Mouse (Mus musculus): ENCODE data around the gene Csrp1. TPM values are rescaled to one million over a fixed set of nuclear protein-coding genes. Genes with fewer than 3 reads are reported as not detected.

Csrp1 gene
- polyA plus RNA-seq, 1 experiment from 2014 or later: 65.6 TPM

DNA sequence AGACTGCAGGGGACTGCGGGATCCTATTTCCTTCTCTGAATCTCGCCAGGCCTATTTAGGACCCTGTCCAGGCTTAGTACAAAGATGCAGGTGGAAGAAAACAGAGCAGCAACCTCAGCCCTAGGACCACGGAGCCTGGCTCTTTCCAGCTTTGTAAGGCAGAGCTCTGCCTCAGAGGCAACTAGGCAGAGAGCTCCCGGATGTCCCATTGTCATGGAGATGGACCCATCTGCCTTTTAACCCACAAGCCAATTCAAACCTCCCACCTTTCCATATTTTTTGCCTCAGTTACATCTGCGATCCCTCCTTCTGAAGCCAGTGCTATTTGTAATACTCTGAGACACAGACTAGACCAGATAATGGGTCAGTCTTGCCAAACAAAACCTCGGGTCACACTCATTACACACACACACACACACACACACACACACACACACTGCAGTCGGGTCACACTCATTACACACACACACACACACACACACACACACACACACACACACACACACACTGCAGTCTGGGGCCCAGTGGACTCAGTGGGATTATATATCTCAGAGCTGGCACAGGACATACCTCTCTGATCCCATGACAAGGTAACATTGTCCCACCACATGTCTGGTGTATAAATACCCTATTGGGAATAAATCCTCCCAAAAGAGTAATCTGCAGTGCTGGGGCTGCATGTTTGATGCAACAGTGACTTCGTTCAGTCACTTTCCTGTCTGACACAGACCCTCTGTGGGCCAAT lies 42.8 kb upstream of the Csrp1 start:
- peaks cover 12% of the 10 kb centered on the region for H3K4me1 ChIP-seq (replicated peaks; ENCODE audit: control insufficient read depth, insufficient read depth, low read length)
- H3K9ac ChIP-seq (ENCODE audit: low read depth, low read length): no peak overlapping the region
- ATAC-seq (replicated peaks; ENCODE audit: low FRiP score) (no peak), DNase-seq (ENCODE audit: low spot score) (no peak)
- no peaks in the 10 kb centered on the region for H3K9me3 ChIP-seq (ENCODE audit: control insufficient read depth, low read length)
- H3K36me3 ChIP-seq (ENCODE audit: control insufficient read depth, insufficient read depth, low read length): no peaks in the 10 kb centered on the region
- no peak overlapping the region for H3K4me2 ChIP-seq
- WGBS: 66% methylated on average over 8 of the region's 8 CpGs
- no peak overlapping the region for H3K27ac ChIP-seq (ENCODE audit: low read depth, low read length)
- H3K4me3 ChIP-seq (ENCODE audit: low read depth, low read length): no peak overlapping the region
- H3K27me3 ChIP-seq (replicated peaks; ENCODE audit: control insufficient read depth, insufficient read depth, low read length): no peaks in the 10 kb centered on the region

DNA sequence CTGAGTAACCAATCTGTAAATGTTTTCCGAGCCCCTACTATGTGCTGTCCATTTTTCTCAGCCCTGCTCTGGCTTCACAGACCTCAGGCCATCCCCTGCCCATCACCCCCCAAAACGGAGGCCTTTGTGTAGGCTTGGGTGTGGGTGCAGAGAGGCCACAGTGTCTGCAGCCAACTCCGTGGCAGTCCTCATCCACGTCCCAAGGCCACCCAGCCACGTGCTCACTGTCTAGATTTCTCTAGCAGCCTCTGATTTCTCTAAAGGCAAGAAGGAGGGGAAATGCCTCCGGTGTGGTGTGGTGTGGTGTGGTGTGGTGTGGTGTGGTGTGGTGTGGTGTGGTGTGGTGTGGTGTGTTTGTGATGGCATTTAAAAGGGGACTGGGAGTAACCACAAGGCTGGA lies 41.7 kb upstream of the Csrp1 start:
- no peak for DNase-seq (ENCODE audit: low spot score)
- peaks cover 12% of the 10 kb centered on the region for H3K4me1 ChIP-seq (replicated peaks; ENCODE audit: control insufficient read depth, insufficient read depth, low read length)
- H3K36me3 ChIP-seq (ENCODE audit: control insufficient read depth, insufficient read depth, low read length): no peaks in the 10 kb centered on the region
- WGBS: 69% methylated on average over 6 of the region's 6 CpGs
- H3K4me3 ChIP-seq (ENCODE audit: low read depth, low read length): no peak overlapping the region
- no peak overlapping the region for H3K4me2 ChIP-seq
- no peak for ATAC-seq (replicated peaks; ENCODE audit: low FRiP score)
- no peaks in the 10 kb centered on the region for H3K27me3 ChIP-seq (replicated peaks; ENCODE audit: control insufficient read depth, insufficient read depth, low read length)
- no peak overlapping the region for H3K27ac ChIP-seq (ENCODE audit: low read depth, low read length)
- H3K9me3 ChIP-seq (ENCODE audit: control insufficient read depth, low read length): no peaks in the 10 kb centered on the region
- no peak overlapping the region for H3K9ac ChIP-seq (ENCODE audit: low read depth, low read length)

DNA sequence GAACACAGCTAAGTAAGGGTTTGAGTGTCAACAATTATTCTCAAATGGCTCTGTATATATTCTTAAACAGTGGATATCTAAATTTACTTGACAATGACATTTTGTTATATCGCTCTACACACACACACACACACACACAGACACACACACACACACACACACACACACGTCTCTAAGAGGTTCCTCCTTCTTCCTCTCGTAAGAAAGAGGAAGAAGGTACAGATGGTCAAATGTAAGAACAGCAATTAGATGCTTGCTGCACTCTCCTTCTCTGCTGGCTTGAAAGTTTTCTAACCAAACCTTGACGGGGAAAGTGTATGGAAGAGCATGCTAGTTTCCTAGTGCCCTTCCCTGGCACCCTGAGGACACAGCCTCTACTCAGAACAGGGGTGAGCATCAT lies 39.1 kb upstream of the Csrp1 start:
- Histone ChIP-seq H3K9me3 (ENCODE audit: control insufficient read depth, low read length) (no peaks in the 10 kb centered on the region), H3K4me3 (ENCODE audit: low read depth, low read length) (no peak overlapping the region), H3K4me1 (replicated peaks; ENCODE audit: control insufficient read depth, insufficient read depth, low read length) (peaks cover 11% of the 10 kb centered on the region), H3K4me2 (no peak overlapping the region), H3K9ac (ENCODE audit: low read depth, low read length) (no peak overlapping the region), H3K36me3 (ENCODE audit: control insufficient read depth, insufficient read depth, low read length) (no peaks in the 10 kb centered on the region), H3K27me3 (replicated peaks; ENCODE audit: control insufficient read depth, insufficient read depth, low read length) (0 out of 2 replicates have a peak, but pooled peaks cover under 1% of the 10 kb centered on the region), H3K27ac (ENCODE audit: low read depth, low read length) (no peak overlapping the region)
- no peak for DNase-seq (ENCODE audit: low spot score)
- ATAC-seq (replicated peaks; ENCODE audit: low FRiP score): no peak
- WGBS: 33% methylated on average over 4 of the region's 4 CpGs

DNA sequence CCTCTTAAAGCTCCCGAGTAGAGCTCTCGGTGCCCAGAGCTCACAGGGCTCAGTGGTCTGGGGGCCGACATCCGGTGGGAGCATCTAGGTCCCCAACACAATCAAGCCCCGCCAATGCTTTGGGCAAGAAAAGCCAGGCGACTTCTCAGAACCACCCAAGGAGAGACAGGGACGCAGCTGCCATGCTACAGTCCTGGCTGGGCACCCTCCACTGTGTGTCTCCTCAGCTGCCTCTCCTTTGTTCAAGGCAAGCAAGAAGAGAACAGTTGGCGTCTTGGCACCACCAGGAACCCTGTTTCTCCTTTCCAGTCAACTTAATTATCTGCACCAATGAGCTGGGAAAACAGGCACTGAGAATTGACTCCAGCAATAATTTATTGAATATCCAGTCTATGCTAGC lies 38.7 kb upstream of the Csrp1 start:
- no peak for ATAC-seq (replicated peaks; ENCODE audit: low FRiP score)
- H3K4me3 ChIP-seq (ENCODE audit: low read depth, low read length): no peak overlapping the region
- H3K36me3 ChIP-seq (ENCODE audit: control insufficient read depth, insufficient read depth, low read length): no peaks in the 10 kb centered on the region
- H3K27ac ChIP-seq (ENCODE audit: low read depth, low read length): no peak overlapping the region
- no peaks in the 10 kb centered on the region for H3K9me3 ChIP-seq (ENCODE audit: control insufficient read depth, low read length)
- WGBS: 64% methylated on average over 8 of the region's 8 CpGs
- no peak overlapping the region for H3K4me2 ChIP-seq
- peaks cover 8% of the 10 kb centered on the region for H3K4me1 ChIP-seq (replicated peaks; ENCODE audit: control insufficient read depth, insufficient read depth, low read length)
- H3K27me3 ChIP-seq (replicated peaks; ENCODE audit: control insufficient read depth, insufficient read depth, low read length): peaks cover 2% of the 10 kb centered on the region; the same call in 1 of the 2 replicates
- H3K9ac ChIP-seq (ENCODE audit: low read depth, low read length): no peak overlapping the region
- no peak for DNase-seq (ENCODE audit: low spot score)

DNA sequence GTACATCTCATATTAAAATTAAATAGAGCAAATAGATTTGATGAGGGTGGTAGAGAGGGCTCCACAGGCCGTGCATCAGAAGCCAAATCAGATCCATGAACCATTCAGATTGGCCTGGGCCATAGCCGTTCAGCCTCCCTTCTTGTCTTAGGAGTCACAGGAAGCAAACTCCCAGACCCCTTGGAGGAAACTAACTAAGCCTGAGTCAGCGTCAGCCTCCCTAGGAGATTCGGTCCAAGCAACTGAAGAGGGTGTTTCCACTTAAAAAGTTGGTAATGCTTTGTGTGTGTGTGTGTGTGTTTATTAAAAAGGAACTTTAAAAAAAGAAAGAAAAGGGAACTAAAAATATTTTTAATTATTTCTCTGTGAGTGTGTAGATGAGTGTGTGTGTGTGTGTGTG lies 35.0 kb upstream of the Csrp1 start:
- H3K9ac ChIP-seq (ENCODE audit: low read depth, low read length): no peak overlapping the region
- DNase-seq (ENCODE audit: low spot score) (no peak), ATAC-seq (replicated peaks; ENCODE audit: low FRiP score) (no peak)
- peaks cover 26% of the 10 kb centered on the region for H3K27me3 ChIP-seq (replicated peaks; ENCODE audit: control insufficient read depth, insufficient read depth, low read length)
- H3K36me3 ChIP-seq (ENCODE audit: control insufficient read depth, insufficient read depth, low read length): no peaks in the 10 kb centered on the region
- no peaks in the 10 kb centered on the region for H3K9me3 ChIP-seq (ENCODE audit: control insufficient read depth, low read length)
- peaks cover 21% of the 10 kb centered on the region for H3K4me1 ChIP-seq (replicated peaks; ENCODE audit: control insufficient read depth, insufficient read depth, low read length)
- H3K4me2 ChIP-seq: no peak overlapping the region
- 46% methylated on average over 4 of the region's 4 CpGs for WGBS
- no peak overlapping the region for H3K27ac ChIP-seq (ENCODE audit: low read depth, low read length)
- no peak overlapping the region for H3K4me3 ChIP-seq (ENCODE audit: low read depth, low read length)

DNA sequence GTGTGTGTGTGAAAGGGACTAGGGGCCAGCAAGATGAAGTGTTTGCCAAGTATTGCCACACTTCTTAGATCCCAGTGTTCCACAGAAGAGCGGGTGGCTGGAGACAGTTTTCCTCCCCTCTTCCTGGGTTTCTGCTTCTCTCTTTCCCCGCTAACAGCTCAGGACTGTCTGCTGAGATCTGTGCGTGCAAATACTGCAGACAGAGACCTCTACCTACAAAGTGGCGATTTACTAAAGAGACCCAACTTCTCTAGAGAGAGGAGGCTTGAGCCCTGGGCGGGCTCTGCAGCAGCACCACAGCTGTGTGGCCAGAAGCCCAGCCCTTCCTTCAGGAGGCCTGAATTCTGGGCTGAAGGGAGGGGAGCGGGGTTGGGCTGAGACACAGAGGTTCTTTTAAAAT lies 34.5 kb upstream of the Csrp1 start:
- ATAC-seq (replicated peaks; ENCODE audit: low FRiP score) (no peak), DNase-seq (ENCODE audit: low spot score) (no peak)
- no peak overlapping the region for H3K9ac ChIP-seq (ENCODE audit: low read depth, low read length)
- H3K4me1 ChIP-seq (replicated peaks; ENCODE audit: control insufficient read depth, insufficient read depth, low read length): peaks cover 21% of the 10 kb centered on the region
- 53% methylated on average over 6 of the region's 6 CpGs for WGBS
- H3K4me3 ChIP-seq (ENCODE audit: low read depth, low read length): no peak overlapping the region
- H3K4me2 ChIP-seq: peak overlapping the region; percentile 99
- H3K27me3 ChIP-seq (replicated peaks; ENCODE audit: control insufficient read depth, insufficient read depth, low read length): peaks cover 26% of the 10 kb centered on the region
- H3K9me3 ChIP-seq (ENCODE audit: control insufficient read depth, low read length): no peaks in the 10 kb centered on the region
- no peak overlapping the region for H3K27ac ChIP-seq (ENCODE audit: low read depth, low read length)
- H3K36me3 ChIP-seq (ENCODE audit: control insufficient read depth, insufficient read depth, low read length): no peaks in the 10 kb centered on the region

DNA sequence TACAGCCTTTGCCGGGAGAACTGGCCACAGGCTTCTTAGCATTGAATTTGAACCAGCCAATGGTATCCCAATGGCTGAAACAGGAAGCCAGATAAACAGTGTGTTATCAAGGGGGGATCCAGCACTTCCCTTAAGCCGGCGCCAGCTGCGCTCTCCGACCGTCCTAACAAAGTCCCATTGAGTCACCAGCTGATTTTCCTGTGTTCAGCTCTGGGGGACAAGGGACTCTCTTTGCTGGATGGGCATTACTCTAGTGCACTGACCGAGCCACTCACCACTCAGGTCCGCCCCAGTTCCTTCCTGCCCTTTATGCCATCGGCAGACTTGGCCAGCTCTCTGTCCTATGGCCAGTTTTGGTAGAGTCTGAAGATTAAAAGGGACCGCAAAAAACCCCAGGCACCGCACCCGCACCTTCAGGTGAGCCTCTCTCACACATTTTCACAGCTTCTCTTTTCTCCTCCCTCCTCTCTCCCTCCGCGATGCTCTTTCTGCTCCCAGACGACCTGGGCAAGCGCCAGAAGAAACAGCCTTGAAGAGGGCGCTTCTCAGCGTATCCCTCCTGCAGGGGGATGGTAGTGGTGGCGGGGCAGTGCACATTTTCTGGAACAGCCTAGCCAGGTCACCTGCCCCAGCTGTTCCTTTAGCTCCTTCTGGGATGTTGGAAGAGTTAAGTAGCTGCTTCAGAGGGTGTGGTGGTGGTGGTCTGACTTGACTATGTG lies 32.9 kb upstream of the Csrp1 start:
- under 1% methylated on average over 19 of the region's 19 CpGs for WGBS
- DNase-seq (ENCODE audit: low spot score) (peak; percentile 57), ATAC-seq (replicated peaks; ENCODE audit: low FRiP score) (peak; percentile 16; the same call in 1 of the 2 replicates)
- H3K27ac ChIP-seq (ENCODE audit: low read depth, low read length): peak overlapping the region; percentile 48; the same call in 1 of the 2 replicates
- peak overlapping the region; percentile 78 for H3K4me3 ChIP-seq (ENCODE audit: low read depth, low read length)
- H3K9me3 ChIP-seq (ENCODE audit: control insufficient read depth, low read length): no peaks in the 10 kb centered on the region
- peaks cover 26% of the 10 kb centered on the region for H3K27me3 ChIP-seq (replicated peaks; ENCODE audit: control insufficient read depth, insufficient read depth, low read length)
- peaks cover 32% of the 10 kb centered on the region for H3K4me1 ChIP-seq (replicated peaks; ENCODE audit: control insufficient read depth, insufficient read depth, low read length)
- H3K4me2 ChIP-seq: peak overlapping the region; percentile 99
- peak overlapping the region; percentile 72 for H3K9ac ChIP-seq (ENCODE audit: low read depth, low read length)
- H3K36me3 ChIP-seq (ENCODE audit: control insufficient read depth, insufficient read depth, low read length): no peaks in the 10 kb centered on the region

DNA sequence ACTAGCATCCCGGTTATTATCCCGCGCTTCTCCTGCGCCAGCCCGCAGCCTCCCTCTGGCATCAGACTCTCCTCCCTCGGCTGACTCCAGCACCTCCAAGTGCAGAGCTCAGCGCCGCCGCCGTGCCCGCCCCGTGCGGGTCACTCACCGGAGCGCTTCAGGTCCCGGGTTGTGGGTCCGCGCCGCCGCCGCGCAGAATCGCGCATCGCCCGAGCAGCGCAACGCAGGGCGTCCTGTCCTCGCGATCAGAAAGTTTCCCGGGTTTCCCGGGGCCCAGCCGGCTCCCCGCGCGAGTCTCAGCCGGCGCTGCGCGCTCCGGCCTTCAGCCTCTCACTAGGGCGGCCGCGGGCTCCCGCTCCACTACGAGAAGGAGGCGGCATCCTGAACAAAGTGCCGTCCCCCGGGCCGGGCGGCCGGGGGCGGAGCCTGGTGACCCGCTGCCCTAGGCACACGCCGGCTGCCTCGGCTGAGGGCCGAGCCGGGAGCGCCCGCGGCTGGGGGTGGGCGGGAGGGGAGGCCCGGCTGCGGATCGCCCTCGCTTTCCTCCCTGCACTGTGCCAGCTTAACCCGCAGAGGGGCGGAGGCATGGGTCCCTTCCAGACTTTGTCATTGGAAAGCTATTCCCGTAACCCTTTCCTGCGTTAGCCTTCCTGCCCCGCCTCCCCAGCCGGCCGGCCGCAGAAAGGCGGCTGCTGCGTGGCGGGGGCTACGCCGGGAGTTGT lies 31.9 kb upstream of the Csrp1 start:
- ATAC-seq (replicated peaks; ENCODE audit: low FRiP score) (peak; percentile 74), DNase-seq (ENCODE audit: low spot score) (peak; percentile 82)
- H3K36me3 ChIP-seq (ENCODE audit: control insufficient read depth, insufficient read depth, low read length): no peaks in the 10 kb centered on the region
- peak overlapping the region; percentile 73 for H3K27ac ChIP-seq (ENCODE audit: low read depth, low read length)
- H3K9ac ChIP-seq (ENCODE audit: low read depth, low read length): peak overlapping the region; percentile 72
- no peaks in the 10 kb centered on the region for H3K9me3 ChIP-seq (ENCODE audit: control insufficient read depth, low read length)
- peaks cover 26% of the 10 kb centered on the region for H3K27me3 ChIP-seq (replicated peaks; ENCODE audit: control insufficient read depth, insufficient read depth, low read length)
- whole genome bisulfite sequencing: under 1% methylated on average over 81 of the region's 81 CpGs
- peak overlapping the region; percentile 99 for H3K4me2 ChIP-seq
- H3K4me1 ChIP-seq (replicated peaks; ENCODE audit: control insufficient read depth, insufficient read depth, low read length): peaks cover 32% of the 10 kb centered on the region
- peak overlapping the region; percentile 78 for H3K4me3 ChIP-seq (ENCODE audit: low read depth, low read length)

All from liver, embryonic 11.5 days (tissue).